Mouse (Mus musculus): ENCODE data around the gene Pik3r2.

Gene Pik3r2

GRCm38 (mm10) chr8:70757523-70758307 is 18.8 kb downstream of the Pik3r2 start:
- DNase-seq (ENCODE audit: low spot score) = no peak

- no peak for DNase-seq (ENCODE audit: low spot score)
Observed at GRCm38 (mm10) chr8:70756476-70757040, 20.0 kb downstream of the Pik3r2 start.

- no peak for DNase-seq (ENCODE audit: low spot score)
Observed at GRCm38 (mm10) chr8:70755661-70756475, 20.6 kb downstream of the Pik3r2 start.

DNA sequence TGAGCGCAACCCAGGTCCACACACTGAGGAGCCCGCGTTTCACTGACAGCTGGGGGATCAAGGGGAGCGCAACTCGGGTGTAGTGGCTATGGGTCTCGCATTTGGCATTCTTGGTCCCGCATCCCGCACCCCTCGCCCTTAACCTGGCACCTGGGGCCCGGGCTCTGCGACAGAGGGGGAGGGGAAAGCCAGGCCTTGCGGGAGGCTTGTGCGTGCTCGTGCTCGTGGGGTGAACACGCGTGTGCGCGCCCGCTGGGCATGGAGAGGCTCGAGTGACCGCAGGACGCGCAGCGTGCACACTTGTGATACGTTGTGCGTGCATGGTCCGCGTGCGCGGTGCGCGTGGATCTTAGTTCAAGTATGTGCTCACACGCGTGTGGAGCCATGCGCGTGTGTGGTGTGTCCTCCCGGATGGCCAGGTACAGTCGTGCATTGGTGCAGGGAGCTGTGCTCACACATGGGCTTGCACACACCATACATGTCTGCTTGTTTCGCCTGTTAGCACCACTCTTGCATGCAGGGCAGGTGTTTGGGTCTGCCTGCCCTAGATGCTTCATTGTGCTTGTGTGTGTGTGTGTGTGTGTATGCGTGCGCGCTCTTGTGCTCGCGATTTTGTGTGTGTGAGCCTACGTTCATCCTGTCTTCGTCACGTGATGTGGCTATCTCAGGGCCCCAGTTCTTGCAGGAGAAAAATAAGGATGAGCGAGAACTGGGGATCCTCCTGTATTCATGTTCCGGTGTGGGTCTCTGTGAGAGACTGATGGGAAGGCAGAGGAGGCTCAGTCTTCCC is 21.4 kb downstream of the Pik3r2 start:
- no peak for DNase-seq (ENCODE audit: low spot score)

DNA sequence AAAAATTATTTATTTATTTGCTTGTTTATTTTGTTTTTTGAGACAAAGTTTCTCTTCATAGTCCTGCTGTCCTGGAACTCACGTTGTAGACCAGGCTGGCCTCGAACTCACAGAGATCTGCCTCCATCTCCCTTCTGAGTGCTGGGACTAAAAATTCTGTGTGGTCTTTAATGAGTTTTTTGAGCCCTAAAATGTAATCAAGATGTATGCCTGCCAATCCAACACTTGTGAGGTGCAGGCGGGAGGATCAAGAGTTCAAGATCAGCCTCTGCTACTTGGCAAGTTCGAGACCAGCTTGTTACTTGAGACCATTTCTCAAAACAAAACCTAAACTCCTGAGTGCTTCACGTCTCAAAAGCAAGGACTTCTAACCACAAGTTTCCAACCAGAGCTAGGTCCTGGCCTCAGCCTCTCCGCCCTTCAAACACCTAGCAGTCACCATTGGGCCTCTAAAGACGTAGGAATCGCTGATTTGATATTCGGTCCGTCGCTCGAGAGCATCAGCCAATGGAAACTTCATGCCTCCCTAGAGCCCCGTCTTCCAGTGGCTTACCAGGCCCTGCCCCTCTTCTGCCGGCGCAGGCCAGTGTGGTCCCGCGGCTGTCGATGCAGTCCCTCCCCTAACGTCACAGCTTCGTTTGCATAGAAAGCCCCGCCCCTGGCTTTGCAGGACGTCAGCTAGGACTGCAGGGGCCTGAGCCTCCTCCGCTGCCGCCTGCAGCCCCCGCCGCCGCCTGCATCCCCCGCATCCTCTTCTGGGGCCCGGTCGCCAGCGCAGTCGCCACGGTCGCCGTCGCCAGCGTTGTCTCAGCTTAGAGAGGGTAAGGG is 22.3 kb downstream of the Pik3r2 start, which contains the start of gene Rab3a:
Gene Rab3a, plus strand, starts transcription at position 637 of the 828 bp plus-strand sequence.
- DNase-seq (ENCODE audit: low spot score) = peak; percentile 97

DNA sequence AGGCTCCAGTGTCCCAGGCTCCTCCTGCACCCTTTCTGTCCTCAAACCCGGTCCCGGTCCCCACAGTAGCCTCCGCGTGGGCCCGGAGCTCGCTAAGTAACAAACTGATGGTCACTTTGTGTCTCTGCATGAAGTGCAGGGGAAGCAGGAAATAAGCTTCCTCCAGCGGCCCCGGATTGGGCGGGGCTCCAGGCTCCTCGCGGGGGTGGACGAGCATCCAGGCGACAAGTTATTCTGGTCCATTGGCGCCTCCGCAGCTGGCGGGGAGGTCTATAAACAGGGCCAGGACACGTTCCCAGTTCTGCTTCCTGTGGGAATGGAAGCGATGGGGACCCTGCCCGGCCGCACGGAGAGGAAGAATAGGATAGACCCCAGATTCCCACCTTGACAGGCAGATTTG is 23.4 kb downstream of the Pik3r2 start:
- DNase-seq (ENCODE audit: low spot score) = no peak

GRCm38 (mm10) chr8:70752000-70752764 is 24.3 kb downstream of the Pik3r2 start:
- DNase-seq (ENCODE audit: low spot score) = no peak

DNA sequence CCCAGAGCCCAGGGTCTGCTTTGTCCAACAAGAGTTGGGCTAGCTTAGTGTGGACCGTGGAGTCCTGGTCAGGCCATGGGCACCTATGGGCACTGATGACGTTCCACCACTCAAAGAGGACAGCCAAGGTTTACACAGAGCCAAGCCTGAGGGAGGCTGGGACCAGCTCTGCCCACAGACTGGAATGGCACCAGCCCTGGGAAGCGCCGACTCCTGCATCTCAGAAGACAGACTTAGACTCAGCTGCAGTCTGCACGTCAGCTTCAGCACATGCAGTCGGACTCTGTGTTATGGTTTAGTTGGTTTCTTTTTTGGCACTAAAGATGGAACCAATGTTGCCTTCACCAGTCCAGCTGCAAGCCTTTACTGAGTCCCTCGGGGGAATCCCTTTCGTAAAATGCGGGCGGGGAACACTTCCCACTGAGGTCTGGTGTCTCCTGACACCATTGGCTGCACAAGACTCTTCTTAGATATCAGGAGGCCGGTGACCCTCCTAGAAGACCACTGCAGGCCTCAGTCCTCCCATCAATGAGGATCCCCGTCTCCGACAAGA is 26.3 kb downstream of the Pik3r2 start:
- no peak for DNase-seq (ENCODE audit: low spot score)

DNA sequence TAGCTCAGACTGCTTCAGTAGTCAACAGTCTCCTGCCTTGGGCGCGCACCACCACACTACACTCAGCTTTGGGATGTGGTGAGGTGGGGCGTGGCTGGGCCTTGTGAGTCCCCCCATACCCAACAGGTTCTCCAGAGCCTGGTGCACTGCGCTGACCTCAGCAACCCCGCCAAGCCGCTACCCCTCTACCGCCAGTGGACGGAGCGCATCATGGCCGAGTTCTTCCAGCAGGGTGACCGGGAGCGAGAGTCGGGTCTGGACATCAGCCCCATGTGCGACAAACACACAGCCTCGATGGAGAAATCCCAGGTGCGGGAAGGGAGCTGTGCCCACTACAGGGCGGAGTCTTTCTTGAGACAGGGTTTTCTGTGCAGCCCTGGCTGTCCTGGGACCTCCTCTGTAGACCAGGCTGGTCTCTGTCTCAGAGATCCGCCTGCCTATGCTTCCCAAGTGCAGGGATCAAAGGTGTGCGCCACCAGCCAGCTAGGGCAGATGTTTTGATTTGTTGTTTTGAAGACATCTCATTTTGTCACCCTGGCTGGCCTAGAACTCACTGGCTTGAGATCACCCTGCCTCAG is 27.3 kb downstream of the Pik3r2 start:
- DNase-seq (ENCODE audit: low spot score) = no peak

DNA sequence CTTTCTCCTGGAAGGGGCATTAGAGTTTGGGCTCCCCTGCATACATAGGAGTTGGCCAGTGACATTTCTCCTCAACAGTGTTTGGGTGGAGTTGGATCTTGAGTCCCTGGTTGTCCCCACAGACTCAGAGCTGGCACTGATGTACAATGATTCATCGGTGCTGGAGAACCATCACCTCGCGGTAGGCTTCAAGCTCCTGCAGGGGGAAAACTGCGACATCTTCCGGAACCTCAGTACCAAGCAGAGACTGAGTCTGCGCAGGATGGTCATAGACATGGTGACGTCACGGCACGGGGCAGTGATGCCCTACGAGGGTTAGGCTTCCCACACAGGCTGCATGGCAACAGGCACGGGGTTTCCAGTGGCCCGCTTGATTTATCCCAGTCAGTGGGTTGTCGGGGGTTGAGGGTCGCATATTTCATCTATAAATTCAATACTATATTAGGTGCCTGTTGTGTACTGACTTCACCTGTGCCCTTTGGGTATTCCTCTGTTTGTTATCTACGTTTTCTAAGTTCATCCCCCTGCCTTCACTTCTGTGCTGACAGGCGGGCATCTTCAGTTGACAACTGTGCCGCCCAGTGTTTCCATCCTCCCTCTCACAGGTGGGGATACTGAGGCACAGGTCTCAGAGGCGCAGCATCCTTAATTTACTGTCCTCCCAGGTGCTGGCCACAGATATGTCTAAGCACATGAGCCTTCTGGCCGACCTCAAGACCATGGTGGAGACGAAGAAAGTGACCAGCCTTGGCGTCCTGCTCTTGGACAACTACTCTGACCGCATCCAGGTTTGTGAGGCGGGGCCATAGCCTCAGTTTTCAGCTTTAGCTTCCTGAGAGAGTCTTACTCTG is 28.0 kb downstream of the Pik3r2 start:
- DNase-seq (ENCODE audit: low spot score) = no peak

DNA sequence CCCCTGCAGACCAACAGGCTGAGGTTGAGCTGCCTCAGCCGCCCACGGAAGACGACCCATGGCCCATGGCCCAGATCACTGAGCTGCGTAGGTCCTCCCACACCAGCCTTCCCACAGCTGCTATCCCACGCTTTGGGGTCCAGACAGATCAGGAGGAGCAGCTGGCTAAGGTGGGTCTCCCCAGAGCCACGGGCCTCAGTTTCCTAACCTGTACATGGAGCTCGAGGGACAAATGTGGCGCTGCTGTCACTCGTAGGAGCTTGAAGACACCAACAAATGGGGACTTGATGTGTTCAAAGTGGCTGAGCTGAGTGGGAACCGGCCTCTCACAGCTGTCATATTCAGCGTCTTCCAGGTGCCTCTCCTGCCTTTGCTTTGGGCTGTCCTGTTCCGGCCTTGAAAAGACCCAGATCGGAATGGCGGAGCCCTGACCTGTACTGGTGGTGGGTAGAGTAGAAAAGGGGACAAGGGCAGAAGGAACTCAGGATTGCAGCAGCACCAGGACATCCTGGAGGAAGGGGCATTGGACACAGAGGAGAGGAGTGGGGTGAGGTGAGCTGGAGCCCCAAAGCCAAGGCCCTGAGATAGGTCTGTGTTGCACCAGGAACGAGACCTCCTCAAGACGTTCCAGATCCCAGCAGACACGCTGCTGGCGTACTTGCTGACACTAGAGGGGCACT is 29.2 kb downstream of the Pik3r2 start:
- DNase-seq (ENCODE audit: low spot score) = no peak

DNA sequence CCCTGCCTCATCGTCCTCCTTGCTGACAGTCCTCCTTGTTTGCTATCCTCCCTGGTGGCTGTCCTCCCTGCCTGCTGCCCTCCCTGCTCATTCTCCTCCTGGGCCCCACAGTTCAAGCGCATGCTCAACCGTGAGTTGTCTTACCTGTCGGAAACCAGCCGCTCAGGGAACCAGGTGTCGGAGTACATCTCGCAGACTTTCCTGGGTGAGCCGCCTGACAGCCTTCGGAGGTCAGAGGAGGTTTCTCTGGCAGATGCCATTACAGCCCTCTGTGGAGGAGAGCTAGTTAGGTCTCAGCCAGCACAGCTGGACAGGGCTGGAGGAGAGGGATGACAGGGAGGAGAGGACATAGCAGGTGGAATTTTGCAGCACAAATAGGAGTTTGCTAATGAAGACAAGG is 29.8 kb downstream of the Pik3r2 start:
- DNase-seq (ENCODE audit: low spot score) = no peak

DNA sequence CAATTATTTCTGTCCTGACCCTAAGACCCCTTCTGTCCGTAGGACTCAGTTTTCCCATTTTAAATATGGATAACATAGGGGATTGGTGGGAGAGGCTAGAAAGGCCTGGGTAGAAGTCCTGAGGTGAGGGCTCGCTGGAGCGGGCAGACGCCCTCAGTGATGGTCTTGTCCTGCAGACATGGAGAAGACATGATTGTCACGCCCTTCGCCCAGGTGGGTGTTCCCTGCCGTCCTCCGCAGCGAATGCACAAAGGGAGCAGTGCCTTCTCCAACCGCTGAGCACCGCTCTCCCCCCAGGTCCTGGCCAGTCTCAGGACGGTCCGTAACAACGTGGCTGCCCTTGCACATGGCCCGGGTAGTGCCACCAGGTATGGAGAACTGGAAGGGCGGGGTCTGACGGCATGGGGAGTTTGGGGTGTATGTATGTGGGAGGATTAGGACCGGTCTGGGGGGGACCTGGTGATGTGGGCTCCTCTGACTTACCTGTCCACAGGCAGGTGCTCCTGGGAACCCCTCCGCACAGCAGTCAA is 30.8 kb downstream of the Pik3r2 start:
- DNase-seq (ENCODE audit: low spot score) = no peak

DNA sequence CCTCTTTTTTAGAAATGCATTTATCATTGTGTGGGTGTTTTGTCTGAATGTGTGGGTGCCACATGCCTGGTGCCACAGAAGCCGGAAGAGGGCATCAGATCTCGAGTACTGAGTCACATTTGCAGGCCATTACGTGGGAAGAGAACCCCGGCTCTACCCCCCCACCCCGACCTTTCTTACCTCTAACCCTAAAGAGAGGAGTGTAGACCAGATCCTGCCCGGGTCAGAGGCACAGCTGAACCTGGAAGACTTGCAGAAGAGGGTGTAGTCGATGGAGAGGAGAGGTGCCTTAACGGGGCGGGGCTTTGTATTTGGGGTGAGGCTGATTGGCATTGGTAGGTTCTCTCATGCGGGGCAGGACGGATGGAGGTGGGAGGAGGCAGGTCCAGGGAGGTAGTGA is 31.7 kb downstream of the Pik3r2 start:
- no peak for DNase-seq (ENCODE audit: low spot score)

DNA sequence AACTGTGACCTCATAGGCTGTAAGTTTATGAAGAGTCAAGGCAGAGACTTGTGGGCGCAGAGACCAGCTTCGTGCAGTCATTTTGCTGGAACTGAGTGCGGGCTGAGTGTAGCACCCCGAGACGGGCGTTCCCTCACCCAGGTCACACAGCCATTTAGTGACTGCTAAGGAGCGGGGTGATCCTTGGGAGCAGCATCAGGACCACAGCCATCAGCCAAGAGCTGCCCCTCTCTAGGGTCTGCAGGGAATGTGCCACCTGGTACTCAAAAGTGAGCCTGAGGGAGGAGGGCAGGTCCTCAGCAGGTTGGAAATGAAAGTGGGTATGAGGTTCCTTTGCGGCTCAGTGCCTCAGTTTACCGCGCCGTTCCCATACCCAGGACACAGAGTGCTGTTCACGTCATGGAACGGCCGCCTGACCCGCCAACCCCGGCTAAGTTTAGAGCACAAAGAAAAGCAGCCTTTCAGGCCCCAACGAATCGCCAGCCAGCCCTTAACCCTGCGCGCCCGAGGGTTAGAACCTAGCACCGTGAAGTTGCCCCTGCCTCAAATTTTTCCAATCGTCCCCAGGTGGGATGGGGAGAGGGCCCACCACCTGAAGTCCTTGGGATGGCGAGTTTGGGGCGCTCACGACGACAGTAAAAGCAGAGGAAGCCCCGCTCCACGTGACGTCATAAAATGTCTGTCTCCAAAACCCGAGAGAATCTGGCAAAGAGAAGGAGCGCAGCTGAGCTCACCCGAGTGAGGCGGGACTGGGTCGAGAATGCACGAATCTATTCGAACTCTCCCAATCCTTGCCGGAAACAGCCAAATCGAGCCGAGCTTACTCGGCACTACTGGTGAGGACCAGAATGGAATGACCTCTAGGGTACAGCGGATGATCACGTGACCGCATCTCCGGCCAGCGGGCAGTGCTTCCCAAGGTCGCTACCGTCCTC is 32.6 kb downstream of the Pik3r2 start:
- DNase-seq (ENCODE audit: low spot score) = peak; percentile 47

GRCm38 (mm10) chr8:70742981-70743655 is 33.4 kb downstream of the Pik3r2 start:
- DNase-seq (ENCODE audit: low spot score) = no peak

All from yolk sac, embryonic 10.5 days (tissue).